Mouse (Mus musculus): ENCODE results near the gene Trmt10a.

Gene Trmt10a

GRCm38 (mm10) chr3:138197093-138197492 lies 53.8 kb downstream of the Trmt10a start:
- DNase-seq (ENCODE audit: low spot score in 2 of 2), result no peak

GRCm38 (mm10) chr3:138197556-138197955 lies 54.3 kb downstream of the Trmt10a start:
- DNase-seq (ENCODE audit: low spot score in 2 of 2), result no peak

- peak; percentile 82 to 86 for DNase-seq (ENCODE audit: low spot score in 2 of 2)
These were observed 54.9 kb downstream of the Trmt10a start for GRCm38 (mm10) chr3:138197973-138198721.

GRCm38 (mm10) chr3:138198722-138199068 lies 55.4 kb downstream of the Trmt10a start:
- DNase-seq (ENCODE audit: low spot score in 2 of 2), result no peak

- DNase-seq (ENCODE audit: low spot score in 2 of 2), result no peak
These were observed 65.6 kb downstream of the Trmt10a start for GRCm38 (mm10) chr3:138208821-138209220.

Data from urinary bladder, postnatal 36 days (tissue).